Mouse (Mus musculus) liver, postnatal 0 days (tissue): ENCODE measurements around the gene Cacybp.

Experiments
- CTCF ChIP-seq: sonication (generic); IDR thresholded peaks from 2 replicates; pipeline ENCODE4 v1.5.1; 2016; ENCODE audit warnings: antibody characterized with exemption, low read depth
- EP300 ChIP-seq: IDR thresholded peaks from 2 replicates; pipeline ENCODE4 v1.6.1; 2016; ENCODE audit warnings: antibody characterized with exemption, low read depth, mild to moderate bottlenecking

DNA sequence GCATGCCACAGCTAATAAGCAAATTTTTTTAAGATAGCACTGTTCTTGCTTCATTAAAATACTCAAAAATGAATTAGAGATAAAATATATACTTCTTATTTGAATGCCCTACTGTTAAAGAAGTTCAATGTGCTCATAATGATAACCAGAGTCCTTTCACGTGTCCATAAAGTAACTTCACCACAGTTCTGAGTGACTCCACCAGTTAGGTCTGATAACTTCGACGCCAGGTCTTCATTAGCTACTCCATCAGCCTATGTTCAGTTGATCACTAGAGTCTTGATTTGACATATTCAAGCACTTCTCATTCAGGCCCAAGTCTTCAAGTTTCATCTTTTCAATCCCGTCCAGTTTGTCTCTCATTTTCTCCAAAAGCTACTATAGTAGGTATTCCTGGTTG, 14.5 kb upstream of the Cacybp start:
- TF ChIP-seq EP300 (no peak), CTCF (no peak)
